Mouse (Mus musculus) heart, embryonic 10.5 days (tissue): ENCODE data around the gene Tnr. TPM values are rescaled to one million over a fixed set of nuclear protein-coding genes. Genes with fewer than 3 reads are reported as not detected.

ENCODE experiments used
- DNase-seq: peaks from one replicate; pipeline ENCODE4 v3.0.0-alpha.2; 2017; ENCODE audit warnings: low spot score
- H3K27ac ChIP-seq: fragments of 300-500 bp; sonication (generic); 2 replicates; pipeline ENCODE4 v1.5.1; 2016; ENCODE audit warnings: mild to moderate bottlenecking
- H3K27me3 ChIP-seq: fragments of 300-500 bp; sonication (generic); 2 replicates; pipeline ENCODE4 v1.6.1; 2016; ENCODE audit warnings: mild to moderate bottlenecking; ENCODE audit not compliant: poor library complexity, insufficient read depth, severe bottlenecking
- H3K36me3 ChIP-seq: fragments of 300-500 bp; sonication (generic); 2 replicates; pipeline ENCODE4 v1.6.1; 2016; ENCODE audit warnings: mild to moderate bottlenecking, moderate library complexity
- H3K4me1 ChIP-seq: fragments of 300-500 bp; sonication (generic); 2 replicates; pipeline ENCODE4 v1.6.1; 2016; ENCODE audit warnings: mild to moderate bottlenecking
- H3K4me3 ChIP-seq: fragments of 300-500 bp; sonication (generic); 2 replicates; pipeline ENCODE4 v1.5.1; 2016; ENCODE audit warnings: mild to moderate bottlenecking, moderate library complexity
- H3K9me3 ChIP-seq: fragments of 300-500 bp; sonication (generic); 2 replicates; pipeline ENCODE4 v1.6.1; 2016; ENCODE audit warnings: mild to moderate bottlenecking, moderate library complexity
- WGBS: fragments of 180-500 bp; shearing (Covaris S2); methylation state at CpG from one replicate; pipeline ENCODE4 v1.1.7; 2016; 5-methylcytosine and 5-hydroxymethylcytosine counted together
- polyA plus RNA-seq: library from polyadenylated mRNA; unstranded; fragments of >200 nt; fragmentation: Nextera tagmentation; extraction: Ambion mirVana; gene quantifications from 2 replicates; pipeline ENCODE4 v1.2.1, GENCODE M21; 2016

Gene Tnr
- polyA plus RNA-seq, 1 experiment from 2014 or later = 0.04 TPM

DNA sequence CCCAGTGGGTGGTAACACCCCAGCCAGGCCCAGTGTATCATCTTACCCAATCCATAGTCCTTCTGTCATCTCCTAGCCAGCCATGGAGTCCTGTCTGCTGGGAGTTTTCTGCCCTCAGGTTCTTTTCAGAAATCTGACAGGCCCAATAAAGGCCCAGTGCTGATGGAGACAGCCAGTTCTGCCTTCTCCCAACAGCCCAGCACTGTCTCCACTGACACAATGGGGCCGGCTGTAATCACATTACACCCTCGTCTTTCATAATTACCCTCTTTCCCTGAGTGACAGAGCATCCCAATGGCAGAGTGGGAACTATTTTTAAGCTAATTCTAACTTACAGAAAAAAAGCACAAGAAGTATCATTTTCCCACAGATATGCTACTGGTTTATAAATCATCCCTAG is 316.8 kb downstream of the Tnr start:
- 54% methylated on average over 2 of the region's 2 CpGs for WGBS
- no peaks in the 10 kb centered on the region for H3K36me3 ChIP-seq
- no peak overlapping the region for H3K27ac ChIP-seq

DNA sequence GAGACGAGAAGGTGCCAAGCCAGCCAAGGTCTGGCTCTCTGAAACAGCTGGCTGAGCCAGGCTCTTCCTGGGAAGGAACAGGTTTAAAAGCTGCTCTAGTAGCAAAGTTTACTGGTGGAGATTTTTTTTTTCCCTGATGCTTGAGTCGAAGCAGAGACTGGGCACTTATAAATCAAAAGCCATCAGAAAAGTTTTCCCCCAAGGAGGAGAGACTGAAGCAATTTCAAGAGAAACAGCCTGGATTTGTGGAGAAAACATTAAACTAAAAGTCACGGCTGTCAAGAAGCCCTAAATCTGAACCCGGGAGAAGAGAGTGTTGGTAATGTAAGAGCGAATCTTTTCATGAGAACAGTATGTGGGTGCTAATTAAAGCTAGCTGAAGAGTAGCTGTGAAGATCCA is 319.3 kb downstream of the Tnr start:
- no peak overlapping the region for H3K27ac ChIP-seq
- no peaks in the 10 kb centered on the region for H3K4me1 ChIP-seq
- 64% methylated on average over 5 of the region's 5 CpGs for WGBS
- no peaks in the 10 kb centered on the region for H3K36me3 ChIP-seq
- H3K27me3 ChIP-seq = no peaks in the 10 kb centered on the region
- no peak for DNase-seq
- H3K9me3 ChIP-seq = no peaks in the 10 kb centered on the region
- H3K4me3 ChIP-seq = no peak overlapping the region

More for the DNA sequence above, 316.8 kb downstream of the Tnr start:
- no peak for DNase-seq
- H3K4me1 ChIP-seq = no peaks in the 10 kb centered on the region
- H3K27me3 ChIP-seq = no peaks in the 10 kb centered on the region
- no peak overlapping the region for H3K4me3 ChIP-seq
- no peaks in the 10 kb centered on the region for H3K9me3 ChIP-seq

DNA sequence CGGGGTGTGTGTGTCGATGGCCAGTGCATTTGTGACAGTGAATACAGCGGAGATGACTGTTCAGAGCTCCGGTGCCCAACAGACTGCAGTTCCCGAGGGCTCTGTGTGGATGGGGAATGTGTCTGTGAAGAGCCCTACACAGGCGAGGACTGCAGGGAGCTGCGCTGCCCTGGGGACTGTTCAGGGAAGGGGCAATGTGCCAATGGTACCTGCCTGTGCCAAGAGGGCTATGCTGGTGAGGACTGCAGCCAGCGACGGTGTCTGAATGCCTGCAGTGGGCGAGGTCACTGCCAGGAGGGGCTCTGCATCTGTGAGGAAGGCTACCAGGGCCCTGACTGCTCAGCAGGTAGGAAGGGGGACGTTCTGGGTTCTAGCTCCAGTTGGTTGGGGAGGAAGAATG is 328.5 kb downstream of the Tnr start:
- Histone ChIP-seq H3K36me3 (no peaks in the 10 kb centered on the region), H3K27ac (no peak overlapping the region), H3K9me3 (no peaks in the 10 kb centered on the region), H3K4me3 (no peak overlapping the region), H3K27me3 (no peaks in the 10 kb centered on the region), H3K4me1 (no peaks in the 10 kb centered on the region)
- no peak for DNase-seq
- WGBS = 79% methylated on average over 11 of the region's 11 CpGs

DNA sequence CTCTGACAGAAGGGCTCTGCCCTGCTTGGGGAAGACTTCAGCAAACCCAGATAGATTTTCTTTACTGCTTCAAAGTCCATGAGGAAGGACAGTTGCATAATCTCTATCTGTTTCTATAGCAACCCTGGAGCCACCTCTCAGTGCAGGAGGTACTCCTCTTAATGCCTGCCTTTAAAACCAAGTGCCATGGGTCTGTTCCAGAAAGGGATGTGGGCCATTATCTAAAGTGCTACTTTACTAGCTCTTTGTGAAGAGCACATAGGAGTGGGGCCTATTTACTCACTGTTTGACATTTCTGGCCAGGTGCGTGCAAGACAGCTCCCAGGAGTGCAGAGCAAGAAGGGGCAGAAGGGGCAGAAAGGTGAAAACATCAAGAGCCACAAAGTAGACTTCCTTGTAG is 330.7 kb downstream of the Tnr start:
- no peaks in the 10 kb centered on the region for H3K36me3 ChIP-seq
- no peaks in the 10 kb centered on the region for H3K9me3 ChIP-seq
- no peak overlapping the region for H3K4me3 ChIP-seq
- WGBS = 79% methylated on average over 1 of the region's 1 CpGs
- no peak for DNase-seq
- no peaks in the 10 kb centered on the region for H3K4me1 ChIP-seq
- H3K27ac ChIP-seq = no peak overlapping the region
- H3K27me3 ChIP-seq = no peaks in the 10 kb centered on the region

DNA sequence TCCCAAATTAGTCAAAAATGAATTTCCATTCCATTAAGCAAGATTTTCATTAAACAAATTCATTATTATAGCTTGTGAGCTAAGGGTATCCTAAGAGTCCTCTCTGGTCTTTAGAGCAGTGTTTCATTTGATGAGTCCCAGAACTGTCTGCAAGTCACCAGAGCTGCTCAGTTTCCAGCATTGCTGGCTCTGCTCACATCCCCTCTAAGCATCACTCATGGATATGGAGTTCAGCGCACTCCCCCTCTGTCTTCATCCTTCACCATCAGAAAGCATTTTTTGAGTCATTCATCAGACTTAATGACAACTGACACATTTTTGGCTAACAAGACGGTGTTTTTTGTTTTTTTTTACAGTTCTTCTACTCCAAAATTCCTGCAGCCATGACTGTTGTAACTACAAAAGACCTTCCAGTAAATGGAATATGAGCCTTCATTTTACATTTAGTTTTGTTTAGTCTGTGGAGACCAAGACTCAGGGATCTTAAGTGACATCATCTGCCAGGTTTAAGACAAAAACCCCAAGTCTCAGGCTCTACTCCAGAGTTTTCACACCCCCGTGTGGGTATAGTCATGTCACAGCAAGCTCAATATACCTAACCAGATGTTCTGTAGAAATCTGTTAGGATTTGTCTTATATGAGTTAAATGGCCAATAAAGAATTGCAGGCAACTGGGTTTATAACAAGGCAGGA is 338.4 kb downstream of the Tnr start:
- no peak overlapping the region for H3K27ac ChIP-seq
- no peaks in the 10 kb centered on the region for H3K9me3 ChIP-seq
- 72% methylated on average over 3 of the region's 3 CpGs for WGBS
- H3K36me3 ChIP-seq = no peaks in the 10 kb centered on the region
- no peak for DNase-seq
- H3K4me3 ChIP-seq = no peak overlapping the region
- no peaks in the 10 kb centered on the region for H3K4me1 ChIP-seq
- H3K27me3 ChIP-seq = no peaks in the 10 kb centered on the region

DNA sequence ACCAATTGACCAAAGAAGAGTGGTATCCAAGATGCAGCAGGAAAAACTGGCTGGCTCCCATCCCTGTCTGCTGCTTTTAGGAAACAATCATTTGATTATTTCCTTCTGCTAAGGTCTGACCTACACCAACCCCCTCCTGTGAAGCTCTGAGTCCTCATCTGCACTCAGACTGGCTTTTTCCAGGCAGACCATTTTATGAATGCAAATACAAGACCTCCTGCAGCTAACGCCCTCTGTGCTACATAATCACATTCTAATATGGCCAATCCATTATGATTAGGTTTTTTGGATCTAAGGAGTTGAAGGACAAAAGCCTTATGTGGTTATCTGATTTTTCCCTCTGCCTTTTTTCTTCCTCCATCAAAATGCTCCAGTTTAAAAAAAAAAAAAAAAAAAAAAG is 342.1 kb downstream of the Tnr start:
- WGBS = 68% methylated on average over 1 of the region's 1 CpGs
- Histone ChIP-seq H3K36me3 (no peaks in the 10 kb centered on the region), H3K4me3 (no peak overlapping the region), H3K27me3 (no peaks in the 10 kb centered on the region), H3K27ac (no peak overlapping the region), H3K4me1 (no peaks in the 10 kb centered on the region), H3K9me3 (no peaks in the 10 kb centered on the region)
- DNase-seq = no peak

DNA sequence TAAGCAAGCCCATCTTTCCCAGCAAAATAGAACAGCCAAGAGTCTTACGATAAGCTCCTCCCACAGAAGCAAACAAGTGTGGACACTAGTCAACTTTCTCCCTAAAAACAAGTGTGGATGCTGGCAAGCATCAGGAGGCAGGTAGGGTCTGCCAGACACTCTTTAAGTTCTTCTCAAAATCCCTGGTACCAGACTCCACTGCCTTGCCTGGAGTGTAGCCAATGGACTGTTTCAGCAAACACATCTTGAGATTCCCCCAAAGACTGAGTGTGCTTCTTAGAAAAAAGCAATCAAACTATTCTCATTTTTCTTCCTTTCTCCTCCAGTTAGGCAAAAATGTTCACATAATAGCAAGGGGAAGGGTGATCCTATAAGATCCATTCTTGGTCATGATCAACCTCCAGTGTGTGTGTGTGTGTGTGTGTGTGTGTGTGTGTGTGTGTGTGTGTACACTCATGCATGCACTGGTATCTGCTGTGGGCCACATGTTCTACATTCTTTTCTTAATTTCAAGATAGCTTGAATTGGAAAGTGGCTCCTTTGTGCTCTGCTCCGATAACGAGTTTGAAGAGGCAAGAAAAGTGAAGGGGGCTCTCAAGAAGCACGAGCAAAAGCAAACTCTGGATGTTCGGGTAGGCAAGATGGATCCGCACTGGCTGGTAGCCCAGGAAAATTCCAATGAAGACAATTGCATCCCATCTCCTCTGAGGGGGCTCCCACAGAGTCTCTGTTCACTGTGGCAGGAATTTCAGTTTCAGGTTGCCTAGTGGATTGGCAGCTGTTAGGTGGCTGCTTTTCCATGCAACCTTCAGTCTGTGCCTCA is 346.3 kb downstream of the Tnr start:
- no peak for DNase-seq
- 69% methylated on average over 6 of the region's 6 CpGs for WGBS

DNA sequence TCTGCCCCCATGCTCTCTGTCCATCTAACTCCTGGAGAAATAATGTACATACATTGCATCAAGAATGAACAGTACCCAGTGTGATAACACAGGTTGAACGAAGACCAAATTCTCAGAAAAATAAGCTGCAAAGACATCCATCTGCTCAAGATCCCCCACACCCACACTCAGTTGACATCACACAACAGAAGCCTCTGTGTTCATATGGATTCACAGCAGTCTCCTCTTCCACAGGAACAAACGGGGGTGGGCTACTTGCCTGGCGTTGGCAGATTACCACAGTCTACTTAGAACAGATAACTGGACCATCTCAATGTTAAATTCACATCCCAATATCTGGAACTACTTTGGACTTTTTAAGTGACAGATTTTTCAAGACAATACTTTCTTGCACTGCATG is 349.3 kb downstream of the Tnr start:
- Histone ChIP-seq H3K4me1 (no peaks in the 10 kb centered on the region), H3K27ac (no peak overlapping the region), H3K4me3 (no peak overlapping the region), H3K9me3 (no peaks in the 10 kb centered on the region), H3K36me3 (no peaks in the 10 kb centered on the region), H3K27me3 (no peaks in the 10 kb centered on the region)
- WGBS = 79% methylated on average over 3 of the region's 3 CpGs
- DNase-seq = no peak

More for the DNA sequence above, 346.3 kb downstream of the Tnr start:
- H3K9me3 ChIP-seq = no peaks in the 10 kb centered on the region
- no peak overlapping the region for H3K4me3 ChIP-seq
- no peaks in the 10 kb centered on the region for H3K4me1 ChIP-seq
- H3K36me3 ChIP-seq = no peaks in the 10 kb centered on the region
- H3K27ac ChIP-seq = no peak overlapping the region
- no peaks in the 10 kb centered on the region for H3K27me3 ChIP-seq

DNA sequence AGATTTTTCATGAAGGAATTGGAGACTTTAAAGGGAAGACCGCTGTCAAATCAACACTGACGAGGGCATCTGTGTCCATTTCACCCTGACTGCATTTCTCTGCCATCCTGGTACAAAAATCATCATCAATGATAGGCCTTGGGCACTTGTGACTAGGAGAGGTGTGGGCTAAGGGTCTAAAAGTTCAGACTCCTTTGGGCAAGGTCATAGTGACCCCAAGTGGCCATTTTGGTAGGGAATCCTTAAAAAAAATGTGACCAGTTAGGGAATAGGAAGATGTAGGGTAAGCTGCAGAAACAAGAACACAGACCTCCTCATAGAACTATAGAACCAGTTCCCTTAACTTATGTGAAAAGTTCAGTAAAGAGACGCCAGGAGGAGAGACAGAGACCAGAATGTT is 355.1 kb downstream of the Tnr start:
- Histone ChIP-seq H3K4me1 (no peaks in the 10 kb centered on the region), H3K36me3 (no peaks in the 10 kb centered on the region), H3K9me3 (no peaks in the 10 kb centered on the region), H3K27ac (no peak overlapping the region), H3K4me3 (no peak overlapping the region), H3K27me3 (no peaks in the 10 kb centered on the region)
- DNase-seq = no peak
- WGBS = 50% methylated on average over 3 of the region's 3 CpGs

DNA sequence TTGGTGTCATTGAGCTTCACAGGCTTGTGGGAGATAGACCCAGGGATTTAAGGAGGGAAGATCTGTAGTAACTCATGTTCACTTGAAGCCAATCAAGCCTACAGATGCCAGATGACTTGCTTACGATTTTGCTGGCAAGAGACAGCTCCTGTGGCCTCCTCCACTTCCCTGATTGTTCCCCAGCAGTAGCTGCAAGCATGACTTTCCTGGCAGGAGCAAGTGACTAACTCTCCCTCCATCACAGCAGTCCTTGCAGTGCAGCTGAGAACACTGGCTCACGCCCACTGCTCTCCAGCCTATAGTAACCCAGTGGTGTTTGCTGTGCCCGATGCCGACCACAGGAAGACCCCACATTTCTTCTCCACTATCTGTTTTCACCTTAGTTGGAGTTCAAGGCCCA is 356.3 kb downstream of the Tnr start:
- H3K27ac ChIP-seq = no peak overlapping the region
- no peak for DNase-seq
- no peaks in the 10 kb centered on the region for H3K27me3 ChIP-seq
- no peaks in the 10 kb centered on the region for H3K4me1 ChIP-seq
- no peak overlapping the region for H3K4me3 ChIP-seq
- no peaks in the 10 kb centered on the region for H3K36me3 ChIP-seq
- no peaks in the 10 kb centered on the region for H3K9me3 ChIP-seq
- 74% methylated on average over 4 of the region's 4 CpGs for WGBS

DNA sequence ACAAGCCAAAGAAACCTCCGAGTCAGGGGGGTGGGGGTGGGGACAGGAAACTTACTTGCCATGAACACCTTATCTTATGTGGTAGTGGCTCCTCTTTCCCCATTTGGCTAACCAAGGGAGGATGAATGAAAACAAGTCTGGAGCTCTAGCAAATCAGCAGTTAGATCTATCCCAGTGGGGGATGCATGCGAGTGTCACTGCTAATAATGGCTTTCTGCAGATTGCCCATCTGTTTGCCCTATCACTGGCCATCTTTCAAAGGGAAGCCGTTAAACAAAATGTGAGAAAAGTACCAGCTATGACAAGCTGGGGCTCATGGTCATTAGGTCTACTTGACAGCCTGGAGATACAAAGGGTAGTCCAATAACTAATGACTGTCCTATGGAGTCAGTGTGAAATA is 361.9 kb downstream of the Tnr start:
- no peak for DNase-seq
- Histone ChIP-seq H3K4me3 (no peak overlapping the region), H3K36me3 (no peaks in the 10 kb centered on the region), H3K27me3 (no peaks in the 10 kb centered on the region), H3K27ac (no peak overlapping the region), H3K9me3 (no peaks in the 10 kb centered on the region), H3K4me1 (no peaks in the 10 kb centered on the region)
- WGBS = 39% methylated on average over 3 of the region's 3 CpGs

DNA sequence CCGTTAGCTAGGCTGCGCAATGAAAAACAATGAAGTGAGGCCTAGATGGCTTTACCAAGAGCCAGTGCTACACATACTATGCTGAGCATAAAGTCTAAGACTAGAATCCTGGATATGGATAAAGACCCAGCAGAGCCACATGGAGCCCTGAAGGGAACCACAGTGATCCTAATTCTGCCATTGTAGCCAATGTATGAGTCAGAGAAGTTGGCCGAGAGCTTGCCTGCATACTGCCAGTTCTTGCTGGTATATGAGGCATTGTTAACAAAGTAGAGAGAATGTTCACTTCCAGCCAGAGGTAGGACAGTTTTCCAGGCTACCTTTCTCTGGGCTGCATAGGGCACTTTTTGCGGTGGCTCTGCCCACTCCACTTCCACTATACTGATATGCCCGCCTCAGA is 365.0 kb downstream of the Tnr start:
- no peaks in the 10 kb centered on the region for H3K36me3 ChIP-seq
- DNase-seq = no peak
- WGBS = 89% methylated on average over 5 of the region's 5 CpGs
- no peak overlapping the region for H3K27ac ChIP-seq
- H3K9me3 ChIP-seq = no peaks in the 10 kb centered on the region
- H3K4me3 ChIP-seq = no peak overlapping the region
- no peaks in the 10 kb centered on the region for H3K4me1 ChIP-seq
- no peaks in the 10 kb centered on the region for H3K27me3 ChIP-seq

DNA sequence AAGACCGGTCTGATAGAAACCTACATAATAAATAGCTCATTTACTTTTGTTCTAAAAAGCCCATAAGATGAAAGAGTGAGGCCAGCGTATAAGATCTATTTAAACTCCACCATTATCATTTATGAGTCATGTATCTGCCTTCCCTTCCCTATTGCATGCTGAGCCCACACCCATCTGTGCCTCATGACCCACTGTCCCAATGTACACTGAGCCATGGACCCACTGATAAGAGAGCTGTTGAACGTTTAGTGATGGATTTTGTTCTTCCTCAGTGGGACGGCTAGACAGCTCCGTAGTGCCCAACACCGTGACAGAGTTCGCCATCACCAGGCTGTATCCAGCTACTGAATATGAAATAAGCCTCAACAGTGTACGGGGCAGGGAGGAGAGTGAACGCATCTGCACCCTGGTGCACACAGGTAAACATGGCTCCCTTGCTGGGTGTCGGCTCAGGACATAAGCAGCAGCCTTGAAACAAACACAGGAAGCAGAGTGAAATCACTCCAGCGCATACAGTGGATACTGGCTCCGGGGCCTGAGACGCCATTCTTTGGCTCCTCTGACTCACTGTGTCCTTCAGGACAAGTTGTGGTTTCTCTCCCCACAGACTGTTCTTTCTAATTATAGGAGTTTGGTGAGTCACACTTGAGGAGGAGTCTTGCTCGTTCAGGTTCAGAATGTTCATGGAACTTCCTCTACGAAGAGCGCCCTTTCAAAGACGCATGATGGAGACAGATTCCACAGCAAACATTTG is 365.6 kb downstream of the Tnr start:
- no peaks in the 10 kb centered on the region for H3K36me3 ChIP-seq
- WGBS = 77% methylated on average over 17 of the region's 17 CpGs
- no peaks in the 10 kb centered on the region for H3K4me1 ChIP-seq
- no peak overlapping the region for H3K27ac ChIP-seq
- H3K4me3 ChIP-seq = no peak overlapping the region
- H3K27me3 ChIP-seq = no peaks in the 10 kb centered on the region
- DNase-seq = no peak
- no peaks in the 10 kb centered on the region for H3K9me3 ChIP-seq
